Mouse (Mus musculus) layer of hippocampus, adult 8-10 months (tissue): ENCODE data around the gene Draxin. TPM values are rescaled to one million over a fixed set of nuclear protein-coding genes. Genes with fewer than 3 reads are reported as not detected.
"Not testable (repeated sequence)": the region's sequence is repeated elsewhere in the genome, so short reads cannot be mapped to it uniquely, and the experiment has no call there.

ENCODE experiments used
- DNase-seq, 2 experiments: peaks; one replicate each; pipeline ENCODE4 v3.0.0; 2022; ENCODE audit warnings: low spot score in 2 of 2
- microRNA-seq, 2 experiments: library from miRNA; unstranded; fragments of <30 nt; microRNA quantifications; one replicate each; pipeline ENCODE4 v1.2.0; 2022
- total RNA-seq, 4 experiments: library from RNA; stranded (reverse); gene quantifications; 2 replicates each; pipeline ENCODE4 v1.2.4; 2022

The Draxin gene
- total RNA-seq, 4 experiments from 2014 or later, result 0.23 to 0.37 (median 0.26) TPM

- no peak for DNase-seq
These were observed 72.2 kb downstream of the Draxin start for GRCm38 (mm10) chr4:148058218-148058819.

- DNase-seq, result no peak
These were observed 72.8 kb downstream of the Draxin start for GRCm38 (mm10) chr4:148057661-148058209.

GRCm38 (mm10) chr4:148056801-148057200, 73.7 kb downstream of the Draxin start:
- no peak for DNase-seq

GRCm38 (mm10) chr4:148056246-148056645, 74.3 kb downstream of the Draxin start:
- DNase-seq, result no peak

GRCm38 (mm10) chr4:148054961-148055695, 75.4 kb downstream of the Draxin start:
- no peak for DNase-seq

- DNase-seq, result peak; percentile 81 to 82
These were observed 77.0 kb downstream of the Draxin start for GRCm38 (mm10) chr4:148053417-148053920.

GRCm38 (mm10) chr4:148052976-148053375, 77.5 kb downstream of the Draxin start:
- DNase-seq, result no peak

- DNase-seq, result no peak
These were observed 78.6 kb downstream of the Draxin start for GRCm38 (mm10) chr4:148051886-148052285.

- no peak for DNase-seq
These were observed 79.3 kb downstream of the Draxin start for GRCm38 (mm10) chr4:148051046-148051776.

- DNase-seq, result not testable (repeated sequence)
These were observed 80.0 kb downstream of the Draxin start for GRCm38 (mm10) chr4:148050396-148050914.

Small RNA genes within 50 kb of the gene (microRNA-seq; reads per million reads assigned to microRNA genes)
- gene Mir7022, result 0 to 0.25 reads per million in 2 experiments

Other genes with a start within 250 kb of the Draxin start
- 100 to 1,000 TPM; 190 to 210 (median 200) TPM for gene Mfn2, start 226.0 kb downstream of the Draxin start, total RNA-seq
- 10 to 100 TPM; 19.4 to 21.5 (median 20.9) TPM for gene Plod1, start 193.9 kb downstream of the Draxin start, total RNA-seq
- gene 2510039O18Rik, start 189.8 kb downstream of the Draxin start, total RNA-seq, result 10 to 100 TPM; 26.0 to 30.2 (median 28.1) TPM
- gene Nppb, start 144.9 kb downstream of the Draxin start, total RNA-seq, result not detected
- under 1 TPM in 2 of 4 experiments, not detected in 2; 0.39 to 0.66 TPM for gene Nppa, start 130.0 kb downstream of the Draxin start, total RNA-seq
- 10 to 100 TPM; 81.7 to 89.6 (median 84.8) TPM for gene Clcn6, start 91.9 kb downstream of the Draxin start, total RNA-seq
- gene Mthfr, start 91.6 kb downstream of the Draxin start, total RNA-seq, result 10 to 100 TPM; 32.7 to 41.0 (median 38.5) TPM
- gene Agtrap, start 42.7 kb downstream of the Draxin start, total RNA-seq, result 10 to 100 TPM in 2 of 4 experiments, 1 to 10 TPM in 2; 7.0 to 12.8 (median 9.1) TPM
- 10 to 100 TPM; 12.5 to 17.7 (median 15.6) TPM for gene Mad2l2, start 314 bp downstream of the Draxin start, total RNA-seq
- gene Fbxo6, start 21.4 kb upstream of the Draxin start, total RNA-seq, result 10 to 100 TPM; 29.4 to 34.0 (median 31.1) TPM
- 100 to 1,000 TPM; 136 to 157 (median 147) TPM for gene Fbxo44, start 29.8 kb upstream of the Draxin start, total RNA-seq
- gene Fbxo2, start 29.9 kb upstream of the Draxin start, total RNA-seq, result 100 to 1,000 TPM; 112 to 133 (median 119) TPM
- 10 to 100 TPM; 27.2 to 39.2 (median 31.9) TPM for gene Disp3, start 157.3 kb upstream of the Draxin start, total RNA-seq